Mouse (Mus musculus) bone marrow, adult 2 months (tissue): ENCODE data around the gene Islr.

Experiments
- CTCF ChIP-seq: fragments of 200-500 bp; IDR thresholded peaks from 2 replicates; pipeline ENCODE4 v1.5.1; 2011; ENCODE audit warnings: low read length, control low read depth; ENCODE audit not compliant: control insufficient read depth, insufficient read depth
- POLR2A ChIP-seq: fragments of 200-500 bp; IDR thresholded peaks from 2 replicates; pipeline ENCODE4 v1.6.1; 2011; ENCODE audit warnings: low read depth, mild to moderate bottlenecking, control low read depth, low read length, borderline replicate concordance; ENCODE audit not compliant: control insufficient read depth

DNA sequence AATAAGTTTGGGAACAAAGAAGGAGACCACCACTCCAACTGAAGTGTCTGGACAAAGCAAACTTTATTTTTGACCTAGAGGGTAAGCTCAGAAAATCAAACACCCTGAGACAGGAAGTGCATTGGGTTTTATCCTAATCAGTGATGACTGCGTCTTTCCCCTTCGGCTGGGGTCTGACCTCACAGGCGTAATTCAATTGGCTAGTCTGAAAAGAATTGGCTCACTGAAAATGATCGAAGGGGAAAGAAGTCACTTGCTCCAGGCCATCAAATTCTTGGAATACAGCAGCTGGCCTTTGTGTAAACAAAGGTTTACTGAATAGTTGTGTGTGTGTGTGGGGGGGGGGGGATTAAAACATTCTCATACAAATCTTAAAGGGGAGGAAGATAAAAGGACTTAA is 78.3 kb downstream of the Islr start:
- TF ChIP-seq POLR2A (no peak), CTCF (no peak)
